Mouse (Mus musculus) gastrocnemius, postnatal 14 days (tissue): Measurements from ENCODE around the gene Gm10491. TPM values are rescaled to one million over a fixed set of nuclear protein-coding genes. Genes with fewer than 3 reads are reported as not detected.
"Not testable (repeated sequence)": the region's sequence is repeated elsewhere in the genome, so short reads cannot be mapped to it uniquely, and the experiment has no call there.

Source experiments
- DNase-seq: peaks from one replicate; pipeline ENCODE4 v3.0.0; 2021; ENCODE audit warnings: mixed read lengths
- intact Hi-C: fragments of 180-260 bp; cut with DNase I; formaldehyde crosslinking; loops from one replicate; pipeline ENCODE4 v1.15.1; 2025; ENCODE audit warnings: low total_unique reads
- long read RNA-seq, 2 experiments: library from polyadenylated mRNA; stranded (forward); transcript quantifications; one replicate each; pipeline ENCODE4 v2.0.0; 2021
- total RNA-seq, 2 experiments: library from RNA; stranded (reverse); gene quantifications; 2 replicates each; pipeline ENCODE4 v1.2.3; 2021

Gene Gm10491
- not detected for total RNA-seq
- long read RNA-seq, experiment 1: 0 reads
- long read RNA-seq, experiment 2: 0 reads

DNA sequence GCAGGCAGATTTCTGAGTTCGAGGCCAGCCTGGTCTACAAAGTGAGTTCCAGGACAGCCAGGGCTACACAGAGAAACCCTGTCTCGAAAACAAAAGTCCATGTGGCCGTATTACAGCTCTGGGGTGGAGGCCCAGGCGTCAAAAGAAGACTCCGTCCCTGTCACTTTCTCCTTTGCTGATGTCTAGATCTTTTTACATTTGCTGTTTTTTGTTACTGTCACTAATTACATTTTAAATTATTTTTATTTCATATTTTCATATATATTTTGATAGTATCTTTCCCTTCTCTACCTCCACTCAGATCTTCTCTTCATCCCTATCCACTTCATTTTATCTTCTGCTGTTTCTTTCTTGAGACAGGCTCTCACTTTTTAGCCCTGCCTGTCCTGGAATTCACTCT, at the start of gene Gm10491:
Gene Gm10491, minus strand, starts transcription at position 101 of the 400 bp plus-strand sequence.
- DNase-seq: no peak
- intact Hi-C loops: no loop called here

DNA sequence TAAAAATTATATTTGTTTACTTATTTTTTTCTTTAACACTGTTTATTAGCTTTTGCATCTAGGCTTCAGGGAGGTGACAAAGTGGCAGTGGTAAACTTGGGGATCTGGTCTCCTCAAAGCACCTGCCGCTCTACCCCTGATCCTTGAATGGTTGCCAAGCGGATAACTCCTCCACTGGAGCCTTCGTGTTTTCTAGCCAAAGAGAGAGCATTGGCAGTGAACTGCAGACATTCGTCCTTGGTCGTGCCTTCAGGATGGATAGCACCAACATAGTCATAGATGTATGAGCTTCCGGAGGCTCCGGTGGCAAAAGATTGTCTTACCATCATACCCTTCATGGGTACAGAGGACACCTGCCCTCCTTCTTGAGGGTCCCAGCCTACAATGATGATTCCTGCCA, 42.5 kb upstream of the Gm10491 start:
- intact Hi-C loops: no loop called here
- no peak for DNase-seq

DNA sequence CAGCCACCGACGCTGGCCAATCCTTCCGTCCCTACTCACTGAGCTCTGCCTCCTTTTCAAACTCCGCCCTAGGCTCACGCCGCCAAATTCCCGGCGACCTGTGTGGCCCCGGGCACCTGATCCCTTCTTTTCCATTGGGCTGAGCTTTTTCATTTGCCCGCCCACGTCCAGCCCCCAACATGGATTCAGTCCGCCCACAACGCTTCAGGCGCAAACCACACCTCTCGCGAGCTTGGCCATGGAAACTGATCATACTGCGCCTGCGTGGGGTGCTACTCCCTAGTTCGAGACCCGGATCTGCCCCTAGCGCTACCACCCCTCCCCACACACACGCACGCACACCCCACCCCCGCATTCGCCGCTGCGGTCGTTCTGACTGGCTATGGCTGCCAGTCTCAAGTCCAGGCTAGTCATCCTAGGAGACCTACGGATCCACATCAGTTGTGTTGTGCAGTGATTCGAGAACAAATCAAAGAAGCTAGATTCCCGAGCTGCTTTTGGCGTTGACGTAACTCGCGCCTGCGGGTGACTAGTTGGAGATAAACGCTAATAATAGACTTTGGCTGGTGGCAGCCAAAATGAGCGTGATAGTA, 40.4 kb upstream of the Gm10491 start:
- DNase-seq: peak; percentile 93
- intact Hi-C loops: no loop called here

DNA sequence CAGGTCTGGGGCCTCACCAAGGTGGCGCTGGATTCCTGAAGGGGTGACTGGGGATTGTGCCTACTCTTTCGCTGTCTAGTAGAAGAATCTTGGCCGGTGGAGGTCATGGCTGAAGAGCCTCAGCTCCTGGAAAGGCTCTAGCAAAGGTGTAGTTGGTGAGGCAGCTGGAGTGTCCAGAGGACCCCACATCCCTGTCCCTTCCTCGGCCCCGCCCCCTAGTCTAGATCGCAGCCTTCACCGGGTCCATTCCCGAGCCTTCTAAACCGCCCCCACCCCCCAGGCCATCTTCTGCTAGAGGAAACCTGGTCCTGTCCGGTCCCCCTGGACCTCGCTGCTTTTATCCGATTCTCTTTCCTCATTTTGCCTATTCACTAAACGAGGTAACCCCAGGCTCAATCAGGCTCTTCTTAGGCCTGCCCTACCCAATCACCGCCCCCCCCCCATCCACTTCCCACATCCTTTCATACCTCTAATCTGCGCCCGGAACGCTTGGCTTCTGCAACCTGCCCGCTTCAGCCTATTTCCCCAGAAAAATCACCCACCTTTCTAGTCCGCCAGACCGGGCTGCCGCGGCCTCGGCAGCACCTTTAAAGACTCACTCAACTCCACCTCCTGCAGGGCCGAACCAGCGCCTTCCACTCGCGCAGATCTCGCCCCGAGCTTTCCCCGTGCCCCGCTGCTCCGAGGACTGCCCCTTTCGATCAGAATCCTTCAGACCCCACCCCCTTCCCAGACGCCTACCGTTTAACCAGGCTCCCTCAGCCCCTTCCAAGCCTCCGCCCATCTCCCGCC, 39.7 kb upstream of the Gm10491 start, which contains the start of gene Hdac6:
Gene Hdac6, minus strand, starts transcription at position 782 of the 792 bp plus-strand sequence.
- intact Hi-C loops: no loop called here
- DNase-seq: no peak

DNA sequence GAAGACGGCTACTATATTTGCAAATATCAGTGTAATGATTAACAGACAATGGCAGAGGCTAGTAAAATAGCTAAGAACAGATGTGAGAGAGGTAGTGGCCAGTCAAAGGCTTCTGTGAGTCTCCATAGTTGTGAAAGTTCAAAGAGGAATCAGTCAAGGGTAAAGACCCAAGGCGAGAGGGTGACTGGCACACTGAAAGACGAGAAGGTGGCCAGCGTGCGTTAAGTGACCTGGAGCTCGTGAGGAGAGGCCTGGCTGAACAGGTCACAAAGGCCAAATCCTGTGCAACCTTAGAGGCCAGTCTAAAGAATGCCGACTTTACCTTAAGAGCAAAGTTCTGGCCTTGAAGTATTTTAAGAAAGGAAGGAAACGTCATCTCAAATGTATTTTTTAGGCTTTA, 38.0 kb upstream of the Gm10491 start:
- intact Hi-C loops: no loop called here
- no peak for DNase-seq

DNA sequence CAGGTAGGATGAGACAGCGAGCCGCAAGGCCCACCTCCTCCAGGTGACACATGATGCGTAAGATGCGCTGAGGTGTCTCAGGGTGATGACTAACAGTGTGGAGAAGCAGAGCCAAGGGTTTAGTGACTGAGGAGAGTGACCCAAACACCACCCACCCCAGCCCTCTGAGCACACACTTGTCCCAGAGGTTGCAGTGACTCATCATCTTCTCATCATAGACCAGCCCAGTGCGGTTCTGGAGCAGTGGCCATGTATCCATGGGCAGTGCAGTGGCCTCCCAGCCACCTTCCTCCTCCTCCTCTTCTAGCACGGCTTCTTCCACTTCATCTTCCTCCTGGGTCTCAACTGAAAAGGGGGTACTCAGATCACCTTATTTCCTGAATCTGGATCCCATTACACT, 30.0 kb upstream of the Gm10491 start:
- intact Hi-C loops: no loop called here
- DNase-seq: no peak

DNA sequence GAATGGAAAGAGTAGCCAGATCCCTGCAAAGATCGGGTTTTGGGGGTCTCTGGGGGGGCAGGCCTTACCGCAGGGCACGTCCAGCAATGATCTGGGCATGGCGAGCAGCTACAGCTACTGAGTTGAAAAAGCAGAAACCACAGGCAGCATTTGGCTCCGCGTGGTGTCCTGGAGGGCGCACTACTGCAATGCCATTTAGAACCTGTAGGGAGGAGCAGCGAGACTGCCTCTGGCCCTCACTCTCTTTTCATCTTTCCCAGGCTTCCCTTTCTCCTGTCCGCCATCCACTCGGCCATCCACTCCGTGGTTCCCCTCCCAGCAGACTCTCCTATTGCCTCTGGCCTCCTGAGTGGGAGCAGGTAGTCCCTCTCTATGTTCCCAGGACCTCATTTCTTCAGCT, 29.2 kb upstream of the Gm10491 start:
- DNase-seq: no peak
- intact Hi-C loops: no loop called here

DNA sequence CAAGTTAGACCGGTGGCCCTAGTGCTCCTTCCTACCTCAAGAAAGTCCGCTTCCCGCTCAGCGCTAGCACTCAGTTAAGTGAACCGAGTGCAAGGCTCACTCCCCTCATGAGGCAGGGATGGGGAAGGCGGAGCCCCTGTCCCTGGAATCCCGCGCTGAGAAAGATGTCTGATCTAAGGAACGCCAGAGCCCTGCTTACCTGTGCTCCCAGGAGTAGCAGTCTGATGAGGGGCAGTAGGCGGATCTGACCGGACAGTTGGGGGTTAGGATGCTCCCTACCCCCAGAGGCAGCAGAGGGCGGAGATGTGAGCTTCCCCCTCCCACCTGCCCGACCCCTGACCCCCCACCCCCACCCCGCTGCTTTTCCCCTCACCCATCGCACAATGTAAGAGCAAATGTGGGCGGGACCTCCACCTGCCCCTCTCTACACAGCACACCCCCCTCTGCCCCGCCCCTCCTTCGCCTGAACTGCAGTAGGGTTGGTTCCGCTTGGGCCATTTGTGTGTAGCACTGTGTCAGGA, 20.7 kb upstream of the Gm10491 start, which contains the start of gene Eras:
Gene Eras, minus strand, starts transcription at position 338 of the 521 bp plus-strand sequence.
- no peak for DNase-seq
- intact Hi-C loops: no loop called here

DNA sequence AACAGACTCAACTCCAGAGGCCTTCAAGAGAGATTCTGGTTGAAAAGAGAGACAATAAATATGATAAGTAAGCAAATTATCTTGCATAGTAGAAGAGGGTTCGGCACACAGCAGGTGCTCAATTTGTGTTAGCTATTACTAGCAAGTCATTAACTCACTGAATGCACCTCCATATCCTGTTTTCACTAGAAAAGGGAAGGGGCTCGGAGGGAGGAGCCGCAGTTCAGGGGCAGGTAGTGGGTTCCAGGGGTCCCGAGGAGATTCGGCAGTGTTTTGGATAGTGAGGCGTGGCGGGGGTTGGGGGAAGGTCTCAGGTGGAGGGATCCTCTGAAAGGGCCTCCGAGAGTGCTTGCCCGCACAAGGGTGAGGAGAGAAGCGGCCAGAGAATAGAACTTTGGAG, 19.5 kb upstream of the Gm10491 start:
- no peak for DNase-seq
- intact Hi-C loops: no loop called here

DNA sequence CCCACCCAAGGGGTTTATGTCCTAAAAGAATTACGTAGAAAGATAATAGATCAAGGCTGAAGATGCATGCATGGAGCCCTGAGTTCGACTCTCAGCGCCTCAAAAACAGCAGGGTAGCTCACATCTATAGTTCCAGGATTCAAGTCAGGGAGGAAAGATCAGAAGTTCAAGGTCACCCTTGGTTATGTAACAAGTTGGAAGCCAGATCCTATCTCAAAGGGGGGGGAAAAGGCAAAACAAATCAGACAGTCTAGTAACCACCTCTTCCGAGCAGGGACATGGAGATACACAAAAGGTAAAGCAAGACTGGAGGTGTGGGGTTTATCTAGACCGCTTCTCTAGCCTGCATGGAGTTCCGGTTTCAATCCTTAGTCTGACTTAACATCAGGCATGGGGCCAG, 18.6 kb upstream of the Gm10491 start:
- DNase-seq: no peak
- intact Hi-C loops: no loop called here

DNA sequence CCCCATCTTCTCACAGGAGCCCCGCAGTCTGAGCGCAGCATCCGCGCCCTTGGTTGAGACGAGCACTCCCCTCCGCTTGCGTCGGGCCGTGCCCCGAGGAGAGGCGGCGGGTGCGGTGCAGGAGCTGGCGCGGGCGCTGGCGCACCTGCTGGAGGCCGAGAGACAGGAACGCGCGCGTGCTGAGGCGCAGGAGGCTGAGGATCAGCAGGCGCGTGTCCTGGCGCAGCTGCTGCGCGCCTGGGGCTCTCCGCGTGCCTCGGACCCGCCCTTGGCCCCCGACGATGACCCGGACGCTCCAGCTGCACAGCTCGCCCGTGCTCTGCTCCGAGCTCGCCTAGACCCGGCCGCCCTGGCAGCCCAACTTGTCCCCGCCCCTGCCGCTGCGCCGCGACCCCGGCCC, 14.4 kb upstream of the Gm10491 start:
- no peak for DNase-seq
- intact Hi-C loops: no loop called here

DNA sequence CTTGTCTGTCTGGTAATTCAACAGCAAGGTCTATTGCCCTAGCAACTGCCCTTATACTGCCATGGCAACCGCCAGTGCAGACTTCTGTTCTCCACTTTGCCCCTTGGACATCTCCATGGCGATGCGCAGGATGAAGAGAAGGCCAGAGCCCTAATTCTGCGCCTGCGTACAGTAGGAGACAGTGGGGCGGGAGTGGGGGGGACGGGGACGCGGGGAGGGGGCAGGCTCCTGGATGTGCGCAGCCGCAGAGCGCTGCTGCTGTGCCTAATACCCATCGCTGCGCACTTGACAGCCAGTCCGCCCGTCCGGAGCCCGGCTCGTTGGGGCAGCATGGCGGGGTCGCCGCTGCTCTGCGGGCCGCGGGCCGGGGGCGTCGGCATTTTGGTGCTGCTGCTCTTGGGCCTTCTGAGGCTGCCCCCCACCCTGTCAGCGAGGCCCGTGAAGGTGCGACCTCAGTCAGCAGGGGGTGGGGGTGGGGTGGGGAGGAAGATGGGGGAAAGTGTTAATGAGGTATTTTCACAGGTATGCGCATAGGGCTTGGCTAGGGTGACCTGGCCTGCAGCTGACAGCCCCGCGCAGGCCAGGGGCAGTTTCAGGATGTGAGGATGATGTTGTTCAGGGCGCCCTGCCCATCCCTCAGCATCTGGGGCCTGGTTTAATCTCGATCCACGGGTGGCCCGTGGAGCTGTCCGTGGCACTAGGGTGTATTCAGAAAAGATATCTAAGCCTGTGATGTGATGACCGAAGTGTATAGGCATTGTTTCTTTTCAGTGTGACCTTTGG, 12.2 kb upstream of the Gm10491 start, which contains the start of gene Pcsk1n:
Gene Pcsk1n, plus strand, starts transcription at position 222 of the 783 bp plus-strand sequence.
- no peak for DNase-seq
- intact Hi-C loops: loop anchor here (5.0 kb wide), 1 partner anchor 98 kb away; the partner anchor contains the start of gene Glod5

DNA sequence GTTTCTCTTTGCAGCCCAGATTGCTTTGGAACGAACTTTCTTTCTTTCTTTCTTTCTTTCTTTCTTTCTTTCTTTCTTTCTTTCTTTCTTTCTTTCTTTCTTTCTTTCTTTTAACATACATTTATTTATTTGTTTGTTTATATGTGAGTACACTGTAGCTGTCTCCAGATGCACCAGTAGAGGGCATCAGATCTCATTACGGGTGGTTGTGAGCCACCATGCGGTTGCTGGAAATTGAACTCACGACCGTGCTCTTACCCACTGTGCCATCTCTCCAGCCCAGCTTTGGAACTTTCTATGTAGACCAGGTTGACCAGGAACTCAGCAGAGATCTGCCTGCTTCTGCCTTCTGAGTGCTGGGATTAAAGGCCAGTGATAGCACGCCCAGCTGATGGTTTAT, 10.3 kb upstream of the Gm10491 start:
- DNase-seq: not testable (repeated sequence)
- intact Hi-C loops: loop anchor here (5.0 kb wide), 1 partner anchor 99 kb away; the partner anchor contains the start of gene Glod5

DNA sequence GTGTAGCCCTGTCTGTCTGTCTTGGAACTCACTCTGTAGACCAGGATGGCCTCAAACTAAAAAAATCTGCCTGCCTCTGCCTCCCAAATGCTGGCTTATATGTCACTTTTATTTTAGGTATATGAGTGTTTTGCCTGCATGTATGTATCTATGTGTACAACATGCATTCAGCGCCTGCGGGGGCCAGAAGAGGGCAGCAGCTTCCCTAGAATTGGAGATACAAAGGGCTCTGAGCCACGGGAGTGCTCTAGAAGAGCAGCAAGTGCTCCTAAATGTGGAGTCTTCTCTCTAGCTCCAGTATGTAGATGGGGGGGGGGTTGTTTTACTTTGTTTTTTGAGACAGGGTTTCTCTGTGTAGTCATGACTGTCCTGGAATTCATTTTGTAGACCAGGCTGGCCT, 8.0 kb upstream of the Gm10491 start:
- intact Hi-C loops: loop anchor here (5.0 kb wide), 1 partner anchor 102 kb away; the partner anchor contains the start of gene Glod5
- not testable (repeated sequence) for DNase-seq

DNA sequence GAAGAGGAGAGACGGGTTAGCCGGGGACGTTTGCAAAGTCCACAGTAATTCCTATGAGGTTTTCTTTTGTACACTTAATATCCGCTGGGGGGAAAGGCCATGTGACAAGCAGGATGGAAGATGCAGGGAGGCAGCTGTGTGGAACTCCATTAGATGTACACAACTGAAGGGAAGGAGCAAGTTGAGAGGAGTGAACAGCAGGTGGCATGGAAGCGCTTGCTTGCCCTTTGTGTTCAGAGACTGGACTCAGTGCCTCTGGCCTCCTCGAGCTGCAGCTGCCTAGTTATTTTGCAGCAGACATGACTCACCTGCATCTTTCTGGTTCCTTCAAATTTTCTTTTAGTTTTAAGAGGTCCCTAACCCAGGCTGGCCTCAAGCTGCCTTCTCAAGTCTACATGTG, 2.8 kb upstream of the Gm10491 start:
- no peak for DNase-seq
- intact Hi-C loops: no loop called here

DNA sequence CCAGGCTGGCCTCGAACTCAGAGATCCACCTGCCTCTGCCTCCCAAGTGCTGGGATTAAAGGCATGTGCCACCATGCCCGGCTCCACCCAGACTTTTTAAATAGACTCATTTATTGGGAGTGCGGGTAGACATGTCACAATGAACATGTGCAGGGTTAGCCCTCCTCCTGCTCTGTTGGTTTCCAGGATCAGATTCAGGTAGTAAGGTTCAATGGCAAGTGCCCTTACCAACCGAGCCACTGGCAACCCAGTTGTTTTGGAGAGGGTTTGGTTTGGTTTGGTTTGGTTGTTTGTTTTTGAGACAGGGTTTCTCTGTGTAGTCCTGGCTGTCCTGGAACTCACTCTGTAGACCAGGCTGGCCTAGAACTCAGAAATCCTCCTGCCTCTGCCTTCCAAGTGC, 1.6 kb upstream of the Gm10491 start, which contains the start of gene Gm10490:
Gene Gm10490, plus strand, starts transcription at position 301 of the 400 bp plus-strand sequence.
- intact Hi-C loops, DNase-seq: not testable (repeated sequence)

DNA sequence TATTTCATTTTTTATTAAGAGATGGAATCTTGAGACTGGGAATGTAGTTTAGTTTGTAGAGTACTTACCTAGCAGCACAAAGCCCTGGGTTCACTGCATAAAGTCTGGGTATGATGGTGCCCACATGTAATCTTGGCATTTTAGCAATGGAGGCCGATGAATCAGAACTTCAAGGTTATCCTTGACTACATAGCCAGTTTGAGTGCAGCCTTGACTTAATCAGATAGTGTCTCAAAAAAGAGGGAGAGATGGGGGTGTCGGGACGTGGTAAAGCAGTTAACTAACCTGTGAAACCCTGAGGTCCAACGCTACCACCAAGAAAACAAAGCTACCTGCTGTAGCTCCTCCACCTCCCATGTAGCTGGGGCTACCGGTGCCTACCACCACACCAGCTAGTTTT, 3.2 kb downstream of the Gm10491 start:
- no peak for DNase-seq
- intact Hi-C loops: no loop called here

DNA sequence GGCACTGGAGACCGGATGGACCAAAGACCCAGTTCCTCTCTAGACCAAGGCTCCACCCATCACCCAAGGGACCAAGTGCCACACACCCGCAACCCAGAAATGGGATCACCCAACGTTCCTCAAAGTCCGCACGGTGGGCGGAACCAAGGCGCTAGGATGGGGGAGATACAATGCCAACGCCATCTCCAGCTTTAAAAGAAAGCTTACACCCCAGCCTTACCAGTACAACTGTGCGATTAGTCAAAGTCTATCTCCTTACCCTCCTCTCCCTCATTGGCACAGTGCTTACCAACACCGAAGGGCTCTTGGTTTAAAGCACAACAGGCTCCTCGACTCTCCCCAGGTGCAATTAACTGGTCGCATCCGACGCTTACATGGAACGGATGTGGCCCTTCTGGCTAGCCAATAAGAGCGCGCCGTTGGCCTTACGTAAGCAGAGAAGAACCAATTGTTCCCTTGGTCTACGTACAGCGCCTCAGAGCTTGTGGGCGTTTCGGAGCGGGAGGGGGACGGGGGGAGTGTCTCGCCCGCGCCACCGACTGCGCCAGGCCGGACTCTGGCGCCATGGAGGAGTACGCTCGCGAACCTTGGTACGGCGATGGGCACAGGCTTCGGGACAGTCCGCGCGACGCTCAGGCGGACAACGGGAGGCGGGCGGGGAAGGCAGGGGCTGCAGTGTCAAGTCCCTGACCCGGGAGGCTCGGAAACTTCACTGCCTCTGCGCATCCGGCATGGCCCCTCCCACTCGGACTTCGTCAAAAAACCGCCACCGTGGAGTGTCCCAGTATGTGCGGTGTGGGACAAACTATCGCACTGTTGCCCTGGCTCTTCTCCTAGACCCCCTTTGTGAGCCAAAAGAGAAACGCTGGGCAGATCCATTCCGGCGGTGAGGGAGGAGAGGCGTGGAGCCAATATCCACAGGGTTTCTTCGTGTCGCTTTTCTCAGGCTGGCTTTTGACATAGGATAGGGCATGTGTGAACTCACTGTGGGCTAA, 8.5 kb downstream of the Gm10491 start, which contains the start of the genes Pqbp1 and Timm17b:
Gene Pqbp1, minus strand, starts transcription at position 390 of the 995 bp plus-strand sequence.
Gene Timm17b, plus strand, starts transcription at position 478 of the 995 bp plus-strand sequence.
- DNase-seq: peak; percentile 87
- intact Hi-C loops: no loop called here
